Mouse (Mus musculus) megakaryocyte-erythroid progenitor cell, adult 5-6 weeks (primary cell): ENCODE measurements around the gene Lrrc9. TPM values are rescaled to one million over a fixed set of nuclear protein-coding genes. Genes with fewer than 3 reads are reported as not detected.

ENCODE experiments used
- ATAC-seq: replicated peaks from 2 replicates; pipeline ENCODE4 v1.8.0; 2016; ENCODE audit warnings: mild to moderate bottlenecking, inconsistent platforms; ENCODE audit not compliant: severe bottlenecking, poor library complexity, low FRiP score, low TSS enrichment
- total RNA-seq, 2 experiments: library from RNA; stranded (forward) in 1 of 2; stranded (reverse) in 1 of 2; fragments of 200-1000, 215-1000 nt in 1 of 2; fragments of >200 nt in 1 of 2; fragmentation: Nextera tagmentation in 1 of 2; gene quantifications; 2 replicates each; pipeline ENCODE4 v1.2.3; 2014 to 2017

Lrrc9 gene
- total RNA-seq, 2 experiments from 2014 or later, result 1.3 TPM; not detected in 1

GRCm38 (mm10) chr12:72465826-72466501, 24.3 kb downstream of the Lrrc9 start:
- ATAC-seq, result no peak

- no peak for ATAC-seq
Observed at GRCm38 (mm10) chr12:72467269-72467668, 25.6 kb downstream of the Lrrc9 start.

GRCm38 (mm10) chr12:72467789-72468188, 26.1 kb downstream of the Lrrc9 start:
- ATAC-seq, result no peak

GRCm38 (mm10) chr12:72476773-72477450, 35.2 kb downstream of the Lrrc9 start:
- no peak for ATAC-seq

- ATAC-seq, result no peak
Observed at GRCm38 (mm10) chr12:72482226-72482625, 40.6 kb downstream of the Lrrc9 start.

- ATAC-seq, result no peak
Observed at GRCm38 (mm10) chr12:72484872-72485271, 43.2 kb downstream of the Lrrc9 start.

GRCm38 (mm10) chr12:72487498-72487897, 45.8 kb downstream of the Lrrc9 start:
- no peak for ATAC-seq

- no peak for ATAC-seq
Observed at GRCm38 (mm10) chr12:72489995-72490394, 48.3 kb downstream of the Lrrc9 start.

GRCm38 (mm10) chr12:72491063-72491719, 49.5 kb downstream of the Lrrc9 start:
- ATAC-seq, result no peak

- ATAC-seq, result no peak
Observed at GRCm38 (mm10) chr12:72496866-72497600, 55.4 kb downstream of the Lrrc9 start.

- no peak for ATAC-seq
Observed at GRCm38 (mm10) chr12:72509606-72510005, 67.9 kb downstream of the Lrrc9 start.

GRCm38 (mm10) chr12:72515446-72515845, 73.8 kb downstream of the Lrrc9 start:
- ATAC-seq, result 0 out of 2 replicates have a peak, but pooled peaks have one; percentile 70

- ATAC-seq, result no peak
Observed at GRCm38 (mm10) chr12:72518114-72518728, 76.6 kb downstream of the Lrrc9 start.

GRCm38 (mm10) chr12:72519352-72519751, 77.7 kb downstream of the Lrrc9 start:
- no peak for ATAC-seq

- no peak; the same call in 1 of the 2 replicates for ATAC-seq
Observed at GRCm38 (mm10) chr12:72519855-72520254, 78.2 kb downstream of the Lrrc9 start.

- ATAC-seq, result peak; percentile 86
Observed at GRCm38 (mm10) chr12:72520645-72521044, 79.0 kb downstream of the Lrrc9 start.

- ATAC-seq, result peak; percentile 77
Observed at GRCm38 (mm10) chr12:72525588-72525987, 83.9 kb downstream of the Lrrc9 start.

- no peak for ATAC-seq
Observed at GRCm38 (mm10) chr12:72532303-72532702, 90.6 kb downstream of the Lrrc9 start.

- no peak for ATAC-seq
Observed at GRCm38 (mm10) chr12:72533986-72534385, 92.3 kb downstream of the Lrrc9 start.
